Mouse (Mus musculus) central nervous system, embryonic 18 days (tissue): ENCODE data around the gene Pak7. TPM values are rescaled to one million over a fixed set of nuclear protein-coding genes. Genes with fewer than 3 reads are reported as not detected.

Experiments
- polyA plus RNA-seq: library from polyadenylated mRNA; depleted of rRNA; stranded (reverse); fragments of >200 nt; gene quantifications from 2 replicates; pipeline ENCODE4 v1.2.3, GENCODE M21; 2012; rRNA removed

Gene Pak7
- polyA plus RNA-seq: 23.8 and 24.2 TPM in 2 replicates

DNA sequence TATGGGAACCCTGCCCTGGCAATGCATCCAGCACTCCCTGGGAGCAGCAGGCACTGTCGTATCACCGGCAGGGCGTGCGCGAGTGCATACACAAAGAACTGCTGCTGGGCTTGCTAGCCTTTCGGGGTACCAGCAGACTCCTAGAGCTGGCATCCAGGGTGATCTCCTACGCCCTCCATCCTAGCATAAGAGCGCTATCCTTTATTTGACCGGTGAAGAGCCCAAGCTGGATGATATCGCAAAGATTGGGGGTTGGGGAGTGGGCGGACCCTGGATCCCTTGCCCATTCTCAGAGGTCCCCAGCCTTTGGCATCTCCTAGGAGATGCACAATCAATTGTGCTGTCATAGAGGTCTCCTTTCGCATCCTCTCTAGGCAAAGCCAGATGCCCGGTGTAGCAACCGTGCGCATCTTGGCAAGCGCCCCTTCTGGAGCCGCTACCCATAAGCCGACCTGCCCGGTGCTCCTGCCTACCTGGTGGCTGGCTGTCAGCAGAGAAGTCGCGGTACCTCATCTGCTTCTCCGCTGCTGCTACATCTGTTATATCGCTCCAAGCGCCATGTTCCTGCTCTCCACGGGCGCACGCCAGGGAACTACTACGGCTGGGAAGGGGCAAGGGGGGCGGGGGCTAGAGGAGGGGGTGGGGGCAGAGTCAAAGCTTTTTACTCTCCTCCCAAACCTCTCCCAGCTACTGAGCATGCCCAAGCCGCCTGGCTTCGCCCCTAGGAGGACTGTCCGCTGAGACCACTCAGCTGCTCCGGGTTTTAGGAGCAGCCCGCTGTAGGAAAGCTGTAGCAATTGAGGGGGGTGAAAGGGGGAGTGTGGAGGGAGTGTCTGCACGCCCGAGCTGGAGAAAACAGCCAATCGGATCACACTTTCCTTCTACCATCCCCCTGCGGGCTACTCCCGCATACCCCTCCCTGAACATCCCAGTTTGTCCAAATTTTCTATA is at the start of gene Pak7:
Gene Pak7 (minus strand): TSS at position 787 of the 951 bp plus-strand sequence.

DNA sequence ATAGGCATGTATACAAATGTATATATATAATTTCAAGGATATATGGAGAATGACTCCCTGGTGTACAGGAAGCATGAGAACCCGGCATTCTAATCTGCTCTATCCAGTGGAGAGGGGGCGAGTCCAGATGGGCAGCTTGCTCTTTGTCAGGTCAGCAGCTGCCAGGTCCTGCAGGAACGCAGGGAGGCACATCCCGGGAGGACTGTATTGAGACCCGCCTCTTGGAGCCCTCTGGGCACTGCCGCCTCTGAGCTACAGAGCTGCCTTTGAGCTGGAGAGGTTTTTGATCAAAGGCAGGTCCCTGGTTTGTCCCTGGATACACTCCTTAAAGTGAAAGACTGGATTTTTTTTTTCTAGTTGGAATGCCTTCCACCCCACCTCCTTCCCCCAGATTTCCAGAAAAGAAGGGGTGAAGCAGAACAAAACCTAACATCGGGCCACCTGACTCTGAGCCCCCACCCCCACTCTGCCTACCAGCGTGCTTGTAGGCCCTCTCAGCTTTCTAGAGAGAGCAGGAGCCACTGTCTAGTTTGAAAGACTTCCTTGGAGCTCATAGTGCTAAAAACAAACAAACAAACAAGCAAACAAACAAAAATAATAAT is 336.0 kb downstream of the Pak7 start, which contains the start of gene Lamp5:
Gene Lamp5 (plus strand): TSS at position 552 of the 602 bp plus-strand sequence.

Other genes with a start within 250 kb of the Pak7 start
- gene Ankef1, start 113.9 kb upstream of the Pak7 start, polyA plus RNA-seq: 0.49 and 0.56 TPM in 2 replicates